Mouse (Mus musculus) gastrocnemius, postnatal 25 days (tissue): ENCODE results near the gene Grik1. TPM values are rescaled to one million over a fixed set of nuclear protein-coding genes. Genes with fewer than 3 reads are reported as not detected.

Experiments
- DNase-seq: peaks from one replicate; pipeline ENCODE4 v3.0.0; 2022
- long read RNA-seq, 2 experiments: library from polyadenylated mRNA; stranded (forward); transcript quantifications; one replicate each; pipeline ENCODE4 v2.0.0; 2021
- total RNA-seq, 2 experiments: library from RNA; stranded (reverse); gene quantifications; 1 replicate in 1 of 2; 2 replicates in 1 of 2; pipeline ENCODE4 v1.2.3; 2021

The Grik1 gene
- total RNA-seq: not detected
- long read RNA-seq, experiment 1: 0 reads
- long read RNA-seq, experiment 2: 0 reads

DNA sequence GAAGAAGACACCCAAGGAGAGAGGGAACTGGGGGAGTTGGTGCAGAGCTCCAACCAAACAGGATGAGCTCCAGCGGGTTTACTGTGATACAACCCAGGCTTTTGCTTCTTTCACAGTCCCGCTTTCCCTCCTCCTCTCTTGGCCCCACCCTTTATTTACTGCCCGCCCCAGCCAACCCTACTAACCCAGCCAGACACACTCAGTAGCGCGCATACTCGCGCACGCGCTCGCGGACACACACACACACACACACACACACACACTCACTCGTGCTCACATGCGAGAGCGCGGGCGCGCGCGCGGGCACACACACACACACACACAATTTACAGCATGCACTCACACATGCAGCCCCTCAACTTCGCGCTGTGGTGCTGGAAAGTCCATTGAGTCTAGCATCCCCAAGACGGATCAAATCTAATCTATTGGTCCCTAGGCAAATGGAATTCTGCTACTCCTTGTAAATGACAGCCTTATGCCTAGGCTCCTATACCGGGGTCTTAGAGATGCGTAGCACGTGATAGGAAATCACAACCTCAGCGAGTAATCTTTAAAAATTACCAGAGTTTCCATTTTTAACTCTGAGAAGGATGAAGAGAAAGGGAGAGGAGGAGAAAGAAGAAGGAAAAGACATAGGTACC, at the start of gene Grik1:
Gene Grik1 (minus strand): TSS at position 134 of the 641 bp plus-strand sequence.
- no peak for DNase-seq

DNA sequence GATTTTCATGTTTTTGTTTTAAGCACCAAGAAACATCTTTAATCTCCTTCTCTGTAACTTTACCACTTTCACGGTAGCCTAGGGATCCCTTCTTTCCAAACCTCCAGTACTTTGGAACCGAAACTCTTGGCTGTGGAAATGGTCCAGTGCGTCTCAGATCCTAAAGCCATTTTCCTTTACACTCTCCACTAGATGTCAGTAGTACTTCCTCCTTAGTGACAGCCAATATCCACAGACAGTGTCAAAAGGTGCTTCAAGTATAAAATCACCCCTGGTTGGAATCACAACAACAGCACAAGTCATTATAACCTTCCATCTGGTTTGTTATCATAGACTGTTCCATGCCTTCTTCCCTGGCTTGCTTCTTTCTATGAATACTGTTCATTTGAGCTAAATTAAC, 4.1 kb upstream of the Grik1 start:
- no peak for DNase-seq

DNA sequence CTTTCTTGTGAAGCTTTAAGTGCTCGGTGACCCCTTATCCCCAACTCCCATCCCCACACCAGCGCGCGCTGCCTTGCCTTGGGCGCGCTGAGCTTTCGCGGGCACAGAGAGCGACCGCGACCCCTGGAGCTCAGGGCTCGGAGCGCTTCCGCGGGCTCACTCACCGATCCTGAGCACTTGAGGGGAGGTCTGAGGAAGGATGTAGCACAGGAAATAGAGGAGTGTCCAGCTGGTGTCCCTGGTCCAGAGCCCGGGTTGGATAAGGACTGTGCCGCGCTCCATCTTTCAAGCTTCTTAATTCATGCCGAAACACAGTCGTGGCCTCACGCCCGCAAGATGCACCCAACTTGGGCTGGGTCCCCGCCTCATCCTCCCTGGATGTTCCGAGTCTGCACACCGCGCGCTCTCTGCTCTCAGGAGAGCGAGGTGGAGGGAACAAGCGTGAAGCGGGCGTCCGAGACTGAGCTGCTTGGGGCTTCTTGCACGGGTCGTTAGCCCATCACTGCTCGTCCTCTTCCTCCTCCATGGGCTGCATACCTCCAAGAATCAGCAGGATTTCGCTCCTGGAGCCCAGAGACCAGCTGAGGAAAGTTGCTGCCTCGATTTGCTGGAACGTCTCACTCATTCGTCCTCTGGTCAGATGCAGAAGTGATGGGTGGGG, 514 bp downstream of the Grik1 start:
- DNase-seq: no peak

DNA sequence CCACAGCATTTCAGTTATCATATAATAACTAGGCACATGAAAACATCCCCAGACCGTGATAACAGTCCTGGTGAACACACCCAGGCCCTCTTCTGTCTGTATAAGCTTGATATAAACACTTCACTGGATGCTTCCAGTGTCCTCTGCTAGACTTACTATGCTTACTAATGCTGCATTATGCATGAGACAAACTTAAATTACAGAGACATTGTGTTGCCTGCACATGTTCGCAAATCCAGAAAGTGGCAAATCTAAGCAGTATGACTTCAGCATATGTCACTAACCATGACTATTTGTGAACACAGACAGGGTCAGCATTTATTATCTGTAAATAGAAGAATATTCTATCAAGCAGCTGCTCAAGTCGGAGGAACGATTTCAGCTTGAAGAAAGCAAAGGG, 31.7 kb downstream of the Grik1 start:
- DNase-seq: no peak

GRCm38 (mm10) chr16:88257072-88257471, 33.0 kb downstream of the Grik1 start:
- no peak for DNase-seq

DNA sequence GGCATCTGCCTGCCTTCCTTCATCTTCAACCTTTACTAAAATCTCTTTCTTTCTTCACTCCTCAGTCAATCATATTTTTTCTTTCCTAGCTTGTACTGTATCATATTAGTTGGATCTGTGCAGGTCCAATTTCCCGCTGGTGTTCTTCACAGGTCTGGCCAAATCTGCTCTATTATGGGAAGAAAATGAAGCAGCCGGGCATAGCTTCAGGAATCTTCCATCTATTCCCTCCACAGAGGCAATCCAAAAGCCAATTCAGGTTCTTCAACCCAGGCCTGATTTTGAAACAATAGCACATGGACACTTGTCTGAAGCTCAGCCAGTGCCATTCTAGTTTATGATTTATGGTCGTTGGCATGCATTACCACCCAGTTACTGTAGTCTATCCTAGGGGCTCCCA, 34.0 kb downstream of the Grik1 start:
- DNase-seq: no peak

DNA sequence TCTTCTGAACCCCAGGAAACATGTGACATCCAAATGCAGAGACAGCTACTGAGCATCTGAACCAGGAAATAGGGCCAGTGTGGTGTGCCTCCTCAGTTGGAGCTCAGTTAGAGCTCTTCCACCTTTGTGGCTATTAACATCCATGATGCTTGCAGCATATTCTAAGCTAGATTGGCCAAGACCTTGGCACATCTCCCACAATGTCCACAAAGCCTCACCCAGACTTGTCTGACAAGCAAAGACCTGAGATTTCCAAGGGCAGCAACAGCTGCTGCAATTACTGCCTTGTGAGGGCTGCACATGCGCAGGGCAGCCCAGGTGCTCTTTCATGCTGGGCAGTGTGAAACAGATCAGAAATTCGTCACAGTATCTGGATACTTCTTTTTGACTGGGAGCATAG, 37.4 kb downstream of the Grik1 start:
- no peak for DNase-seq

- no peak for DNase-seq
Observed at GRCm38 (mm10) chr16:88251049-88251448, 39.0 kb downstream of the Grik1 start.

DNA sequence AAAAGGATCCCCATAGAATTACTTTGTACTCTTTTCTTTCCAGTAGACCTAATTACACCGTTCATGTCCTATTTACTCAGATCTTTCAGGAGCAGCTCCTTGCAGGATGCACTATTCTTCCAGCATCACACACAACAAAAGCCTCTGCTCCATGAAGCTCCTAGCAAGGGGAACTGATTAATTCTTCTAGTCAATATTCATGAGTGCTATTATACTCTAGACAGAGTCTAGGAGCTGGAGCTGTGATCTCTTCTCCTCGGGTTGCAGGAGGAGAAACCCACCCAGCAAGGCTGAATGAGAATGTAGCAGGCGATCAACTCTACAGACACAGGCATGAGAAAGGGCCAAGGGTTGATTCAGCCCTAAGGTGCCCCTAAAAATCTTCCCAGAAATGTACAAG, 40.2 kb downstream of the Grik1 start:
- no peak for DNase-seq

DNA sequence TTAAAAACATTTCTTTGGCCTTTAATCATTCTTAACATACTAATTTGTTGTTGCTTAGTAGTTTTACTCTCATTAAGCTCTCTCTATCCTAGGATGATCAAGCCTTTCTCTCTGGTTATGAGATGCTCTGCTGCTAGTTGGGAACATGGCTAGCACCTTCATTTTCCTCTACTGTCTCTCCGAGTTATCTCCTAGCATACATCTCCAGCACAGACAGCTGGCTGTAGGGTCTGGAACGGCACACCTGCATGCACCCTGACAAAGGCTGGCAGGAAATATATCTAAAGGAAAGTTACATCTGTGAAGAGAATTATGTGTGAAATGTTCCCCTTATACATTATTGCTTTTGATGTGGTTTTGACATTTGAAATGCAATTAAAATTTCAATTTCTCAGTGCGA, 42.5 kb downstream of the Grik1 start:
- DNase-seq: no peak

DNA sequence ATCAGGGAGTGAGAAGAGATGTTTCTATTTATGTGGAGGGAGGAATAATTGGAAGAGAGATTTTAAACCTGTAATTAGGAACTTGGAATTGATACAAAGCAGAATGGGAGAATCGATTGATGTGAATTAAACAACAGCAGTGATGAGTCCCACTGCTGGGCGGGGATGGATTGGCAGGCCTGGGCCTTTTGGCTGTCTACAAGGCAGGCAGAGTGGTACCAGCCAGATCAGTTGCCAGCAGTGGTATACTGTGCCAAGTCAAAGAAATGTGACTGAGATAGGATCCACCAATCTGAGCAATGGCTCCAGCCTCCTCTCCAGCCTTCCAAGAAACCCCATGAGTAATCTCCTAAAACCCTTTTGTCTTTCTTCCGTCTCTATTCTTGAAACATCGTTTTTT, 45.4 kb downstream of the Grik1 start:
- DNase-seq: no peak

DNA sequence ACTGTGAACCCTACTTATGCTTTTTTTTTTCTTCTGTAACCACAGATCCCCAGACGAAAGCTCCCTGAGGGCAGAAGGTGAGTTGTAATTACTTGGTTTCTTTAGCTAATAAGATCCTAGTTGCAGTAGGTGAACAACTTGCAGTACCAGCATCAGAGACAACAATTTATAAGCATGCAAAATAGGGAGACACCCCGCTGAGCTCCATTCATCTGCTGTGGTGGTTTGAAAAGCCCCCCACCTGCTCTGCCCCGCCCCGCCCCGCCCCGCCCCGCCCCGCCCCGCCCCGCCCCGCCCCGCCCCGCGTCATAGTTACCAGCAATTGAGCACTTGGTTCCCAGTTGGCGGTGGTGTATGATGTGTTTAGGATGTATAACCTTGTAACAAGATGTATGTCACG, 64.4 kb downstream of the Grik1 start:
- no peak for DNase-seq

DNA sequence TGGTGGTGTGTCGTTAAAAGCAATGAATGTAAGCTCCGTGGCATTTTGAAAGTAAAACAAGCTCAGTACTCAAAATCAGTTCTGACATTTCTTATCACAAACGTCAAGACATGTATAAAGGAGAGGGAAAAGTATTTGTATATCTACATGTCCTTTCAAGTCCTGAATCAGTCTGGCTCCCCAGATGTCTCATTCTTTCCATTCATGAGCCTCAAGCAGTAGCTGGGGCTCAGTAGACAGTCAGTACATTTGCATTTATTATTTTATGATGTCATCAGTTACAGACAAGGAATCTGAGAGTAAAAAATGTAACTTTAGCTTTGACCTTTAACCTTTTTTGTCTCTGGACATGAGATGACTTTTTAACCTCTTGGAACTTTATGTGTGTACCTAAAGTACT, 68.1 kb downstream of the Grik1 start:
- DNase-seq: no peak

DNA sequence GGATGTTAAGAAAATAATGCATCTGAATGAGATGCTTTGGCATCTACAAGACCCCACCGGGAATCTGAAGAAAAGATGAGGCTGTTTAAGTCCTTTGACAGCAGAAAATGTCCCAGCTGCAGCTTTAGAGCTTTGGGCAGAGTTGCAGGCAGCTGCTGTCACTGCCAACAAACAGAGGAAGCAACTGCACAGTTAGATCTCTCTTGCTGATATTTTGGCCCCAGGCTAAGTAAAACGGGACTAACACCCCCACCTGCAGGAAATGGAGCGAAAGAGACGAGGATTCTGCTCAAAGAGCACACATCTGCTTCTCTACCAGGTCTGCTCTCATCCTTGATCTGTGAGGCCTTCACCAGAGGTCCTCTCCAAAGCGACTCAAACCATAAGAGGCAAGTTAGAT, 77.5 kb downstream of the Grik1 start:
- peak; percentile 5 for DNase-seq

DNA sequence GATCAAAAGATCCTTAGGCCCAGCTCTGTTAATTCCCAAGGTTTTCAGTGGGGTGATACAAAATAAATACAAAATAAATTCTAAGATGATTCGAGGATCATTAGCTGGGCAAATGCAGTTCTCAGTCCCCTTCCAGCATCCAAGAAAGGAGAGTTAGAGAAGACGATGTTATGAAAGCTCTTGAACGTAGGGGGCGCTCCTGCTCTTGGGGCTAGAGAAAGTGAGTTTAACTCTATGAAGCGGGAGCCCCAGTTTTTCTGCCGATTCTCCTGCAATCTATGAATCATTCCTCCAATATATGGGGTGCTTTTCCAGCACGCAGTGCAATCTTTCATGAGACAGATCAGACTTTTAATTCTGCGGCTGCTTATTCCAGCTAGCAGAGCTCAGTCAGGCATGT, 78.2 kb downstream of the Grik1 start:
- no peak for DNase-seq

DNA sequence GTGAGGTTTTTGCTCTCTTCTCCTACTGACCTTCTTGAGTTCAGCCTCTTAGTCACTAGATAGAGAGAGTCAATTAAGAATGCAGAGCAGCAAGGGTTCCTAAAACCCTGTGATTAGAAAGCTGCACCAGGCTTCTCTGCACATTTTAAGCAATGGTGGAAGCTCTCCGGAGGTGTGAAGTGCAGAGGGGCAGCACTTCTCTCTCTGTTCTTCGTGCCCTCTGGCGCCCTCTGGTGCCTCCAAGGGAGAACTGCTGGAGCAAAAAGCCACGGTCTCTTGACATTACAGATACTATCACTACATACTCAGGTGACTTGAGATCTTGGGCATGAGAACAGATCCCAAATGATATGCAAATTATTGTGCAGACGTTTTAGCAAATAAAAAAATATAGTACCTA, 85.7 kb downstream of the Grik1 start:
- DNase-seq: no peak

DNA sequence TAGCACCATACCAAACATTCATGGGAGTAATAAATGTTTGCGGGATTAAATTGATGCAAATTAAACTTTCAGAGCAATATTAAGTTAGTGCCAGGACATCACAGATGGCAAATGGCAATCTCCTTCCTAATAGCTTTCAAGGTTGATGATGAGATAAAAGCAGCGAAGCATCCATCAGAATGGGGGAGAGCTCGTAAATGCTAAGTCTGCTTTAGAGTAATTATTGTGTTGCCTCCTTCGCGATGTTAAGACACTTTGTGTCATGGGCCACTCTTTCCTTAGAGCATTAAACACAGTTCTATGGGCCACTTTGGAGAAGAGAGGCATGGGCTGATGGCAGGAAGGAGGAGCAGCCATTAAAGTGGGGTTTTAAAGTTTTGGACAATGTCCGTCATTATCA, 86.1 kb downstream of the Grik1 start:
- no peak for DNase-seq

GRCm38 (mm10) chr16:88187433-88188037, 102.5 kb downstream of the Grik1 start:
- DNase-seq: no peak

- no peak for DNase-seq
Observed at GRCm38 (mm10) chr16:88178813-88179212, 111.3 kb downstream of the Grik1 start.

GRCm38 (mm10) chr16:88177364-88177763, 112.7 kb downstream of the Grik1 start:
- DNase-seq: no peak

DNA sequence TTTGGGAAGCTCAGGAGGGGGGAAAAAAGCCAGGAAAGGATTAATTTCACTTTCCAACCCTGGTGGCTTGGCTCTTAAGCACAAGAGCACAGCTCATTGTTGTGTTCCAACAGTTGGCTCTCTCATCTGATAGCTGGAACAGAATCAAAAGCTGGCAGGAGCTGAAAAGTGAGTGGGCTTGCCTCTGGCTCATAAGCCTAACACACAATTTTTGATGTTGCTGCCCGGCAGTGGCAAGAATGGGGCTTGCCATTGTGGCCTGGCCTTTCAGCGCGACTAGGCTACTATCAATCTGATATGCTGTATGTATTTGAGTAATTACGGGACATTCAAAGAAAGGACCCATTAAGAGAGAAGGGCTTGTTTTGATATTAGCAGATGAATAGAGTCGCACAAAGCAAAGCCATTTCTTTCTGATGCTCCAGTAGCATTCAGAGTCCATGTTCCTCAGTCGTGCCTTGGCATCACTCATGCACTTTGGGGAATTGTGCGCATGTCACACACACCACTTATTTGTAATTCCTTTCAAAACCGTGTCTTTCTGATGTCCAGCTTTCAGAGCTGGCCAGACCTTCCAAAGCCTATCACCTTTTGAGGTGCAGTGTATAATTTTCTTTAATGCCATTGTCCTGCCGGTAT, 115.9 kb downstream of the Grik1 start:
- DNase-seq: no peak

- no peak for DNase-seq
Observed at GRCm38 (mm10) chr16:88166547-88166946, 123.5 kb downstream of the Grik1 start.

GRCm38 (mm10) chr16:88142574-88142973, 147.5 kb downstream of the Grik1 start:
- no peak for DNase-seq
